Mouse (Mus musculus): ENCODE measurements around the gene Hlcs. TPM values are rescaled to one million over a fixed set of nuclear protein-coding genes. Genes with fewer than 3 reads are reported as not detected.

Hlcs gene
- polyA plus RNA-seq, 1 experiment, result 7.8 TPM

- H3K4me1 ChIP-seq (replicated peaks; ENCODE audit: control insufficient read depth, insufficient read depth, low read length), result no peaks in the 10 kb centered on the region
- no peak for DNase-seq
- H3K36me3 ChIP-seq (ENCODE audit: control insufficient read depth, insufficient read depth, low read length), result no peaks in the 10 kb centered on the region
- no peak overlapping the region for H3K4me3 ChIP-seq (ENCODE audit: control insufficient read depth, insufficient read depth, low read length)
- no peak for TF ChIP-seq POLR2A (IDR thresholded peaks at IDR 0.05; ENCODE audit: control insufficient read depth, extremely low read depth, insufficient read depth, low read length, poor library complexity)
- TF ChIP-seq CTCF (IDR thresholded peaks at IDR 0.05; ENCODE audit: borderline replicate concordance, control insufficient read depth, extremely low read depth, insufficient read depth, low read length, poor library complexity), result no peak
- H3K27me3 ChIP-seq (ENCODE audit: control insufficient read depth, insufficient read depth, low read length), result peaks cover 50% of the 10 kb centered on the region
- WGBS, result 9% methylated on average over 24 of the region's 24 CpGs
- no peak overlapping the region for H3K27ac ChIP-seq (ENCODE audit: control insufficient read depth, insufficient read depth, low read length)
Observed at GRCm38 (mm10) chr16:94093151-94093863, 220.1 kb downstream of the Hlcs start.

DNA sequence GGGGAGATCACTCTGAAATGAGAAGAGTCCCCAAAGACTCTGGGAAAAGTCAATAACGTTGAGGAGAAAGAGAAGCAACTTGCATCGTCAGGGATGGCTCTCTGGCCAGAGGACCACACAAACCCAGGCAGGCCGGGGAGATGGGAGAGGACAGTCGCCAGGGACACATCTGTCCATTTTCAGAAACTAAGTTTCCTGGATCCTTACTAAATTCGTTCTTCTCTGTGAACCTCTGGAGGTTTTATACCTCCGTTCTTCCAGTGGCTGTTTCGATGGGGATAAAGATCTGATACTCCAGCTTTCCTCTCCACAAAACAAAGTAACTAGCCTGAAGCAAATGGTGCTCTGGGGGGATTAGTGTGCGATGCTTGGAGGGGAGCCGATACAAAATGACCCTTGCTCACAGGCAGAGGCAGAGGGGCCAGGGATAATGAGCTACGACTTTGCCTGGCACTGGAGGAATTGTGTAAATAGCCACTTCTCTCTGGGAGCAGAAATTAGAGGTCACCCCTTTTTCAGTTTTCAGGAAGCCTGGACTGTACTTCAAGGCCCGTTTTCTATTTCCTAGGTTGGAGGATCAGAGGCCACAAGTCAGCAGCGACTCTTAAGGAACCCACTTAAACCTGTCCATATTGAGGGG, 220.7 kb downstream of the Hlcs start:
- H3K4me1 ChIP-seq (replicated peaks; ENCODE audit: control insufficient read depth, insufficient read depth, low read length), result no peaks in the 10 kb centered on the region
- no peak overlapping the region for H3K27ac ChIP-seq (ENCODE audit: control insufficient read depth, insufficient read depth, low read length)
- no peak for DNase-seq
- no peak overlapping the region for H3K4me3 ChIP-seq (ENCODE audit: control insufficient read depth, insufficient read depth, low read length)
- H3K36me3 ChIP-seq (ENCODE audit: control insufficient read depth, insufficient read depth, low read length), result no peaks in the 10 kb centered on the region
- 8% methylated on average over 12 of the region's 12 CpGs for WGBS
- peaks cover 57% of the 10 kb centered on the region for H3K27me3 ChIP-seq (ENCODE audit: control insufficient read depth, insufficient read depth, low read length)
- no peak for TF ChIP-seq POLR2A (IDR thresholded peaks at IDR 0.05; ENCODE audit: control insufficient read depth, extremely low read depth, insufficient read depth, low read length, poor library complexity)
- TF ChIP-seq CTCF (IDR thresholded peaks at IDR 0.05; ENCODE audit: borderline replicate concordance, control insufficient read depth, extremely low read depth, insufficient read depth, low read length, poor library complexity), result no peak

DNA sequence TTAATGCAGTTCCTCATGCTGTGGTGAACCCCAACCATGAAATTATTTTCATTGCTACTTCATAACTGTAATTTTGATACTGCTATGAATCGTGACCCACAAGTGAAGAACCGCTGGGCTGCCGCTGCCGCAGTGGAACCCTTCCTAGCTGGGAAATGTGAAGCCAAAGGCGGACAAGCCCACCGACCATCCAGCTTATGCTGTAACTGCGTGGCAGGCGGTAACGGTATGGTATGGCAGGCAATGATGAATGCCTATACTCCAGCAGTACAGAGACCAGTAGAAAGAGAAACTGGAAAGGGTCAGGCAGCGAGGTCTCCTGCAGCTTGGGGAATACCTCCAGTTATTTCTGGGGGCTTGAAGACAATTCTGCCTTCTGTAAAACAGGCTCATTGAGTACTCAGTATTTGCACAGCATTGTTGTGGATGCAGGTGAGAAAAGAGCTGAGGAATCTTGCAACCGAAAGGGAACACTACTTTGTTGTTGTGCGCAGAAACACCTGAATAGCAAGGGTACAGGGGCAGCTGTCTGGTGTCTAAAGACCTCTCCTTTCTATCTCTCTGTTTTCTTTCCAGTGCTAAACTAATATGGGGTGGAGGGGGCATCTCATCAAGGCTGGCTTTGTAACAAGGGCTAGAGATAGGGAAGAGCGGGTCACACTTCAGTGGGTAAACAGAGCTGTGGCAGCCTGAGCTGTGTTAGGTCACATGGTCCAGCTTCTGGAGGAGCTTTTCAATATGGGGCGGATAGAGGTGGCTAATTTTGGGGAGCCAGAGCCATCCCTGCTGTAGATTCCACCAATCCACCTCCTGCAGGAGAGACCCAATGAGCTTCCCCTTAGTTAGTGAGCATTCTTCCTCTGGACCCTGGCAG, 224.3 kb downstream of the Hlcs start:
- DNase-seq, result no peak
- 20% methylated on average over 14 of the region's 14 CpGs for WGBS
- TF ChIP-seq POLR2A (IDR thresholded peaks at IDR 0.05; ENCODE audit: control insufficient read depth, extremely low read depth, insufficient read depth, low read length, poor library complexity), result no peak
- no peak for TF ChIP-seq CTCF (IDR thresholded peaks at IDR 0.05; ENCODE audit: borderline replicate concordance, control insufficient read depth, extremely low read depth, insufficient read depth, low read length, poor library complexity)
- Histone ChIP-seq H3K27ac (ENCODE audit: control insufficient read depth, insufficient read depth, low read length) (no peak overlapping the region), H3K27me3 (ENCODE audit: control insufficient read depth, insufficient read depth, low read length) (peaks cover 72% of the 10 kb centered on the region), H3K36me3 (ENCODE audit: control insufficient read depth, insufficient read depth, low read length) (no peaks in the 10 kb centered on the region), H3K4me3 (ENCODE audit: control insufficient read depth, insufficient read depth, low read length) (no peak overlapping the region), H3K4me1 (replicated peaks; ENCODE audit: control insufficient read depth, insufficient read depth, low read length) (peaks cover 6% of the 10 kb centered on the region)

DNA sequence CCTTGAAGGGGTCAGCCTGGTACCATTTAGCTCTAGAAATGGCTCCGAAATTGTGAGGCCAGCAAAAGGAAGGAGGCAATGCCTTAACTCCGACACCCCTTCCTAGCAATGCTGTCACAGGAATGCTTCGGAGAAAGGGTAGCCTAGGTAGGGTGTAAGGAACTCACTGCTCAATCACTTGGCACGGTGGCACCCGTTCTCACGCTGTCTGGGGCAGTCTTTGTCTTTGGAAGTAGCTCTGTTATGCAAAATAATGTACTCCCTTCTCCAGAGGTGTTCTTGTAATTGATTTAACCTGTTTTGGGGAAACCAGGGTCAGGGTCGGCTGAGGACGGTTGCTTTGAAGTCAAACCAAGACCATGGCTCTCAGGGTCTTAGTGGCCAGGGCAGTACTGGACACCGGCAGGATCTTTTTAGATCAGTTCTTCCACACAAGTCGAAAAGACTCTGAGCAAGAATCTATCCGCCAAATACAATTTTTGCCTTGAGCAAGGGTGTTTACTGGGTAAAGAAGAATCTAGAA, 225.1 kb downstream of the Hlcs start:
- Histone ChIP-seq H3K27me3 (ENCODE audit: control insufficient read depth, insufficient read depth, low read length) (peaks cover 75% of the 10 kb centered on the region), H3K4me3 (ENCODE audit: control insufficient read depth, insufficient read depth, low read length) (no peak overlapping the region), H3K4me1 (replicated peaks; ENCODE audit: control insufficient read depth, insufficient read depth, low read length) (peaks cover 6% of the 10 kb centered on the region), H3K36me3 (ENCODE audit: control insufficient read depth, insufficient read depth, low read length) (no peaks in the 10 kb centered on the region), H3K27ac (ENCODE audit: control insufficient read depth, insufficient read depth, low read length) (no peak overlapping the region)
- TF ChIP-seq POLR2A (IDR thresholded peaks at IDR 0.05; ENCODE audit: control insufficient read depth, extremely low read depth, insufficient read depth, low read length, poor library complexity) (no peak), CTCF (IDR thresholded peaks at IDR 0.05; ENCODE audit: borderline replicate concordance, control insufficient read depth, extremely low read depth, insufficient read depth, low read length, poor library complexity) (no peak)
- DNase-seq, result no peak
- WGBS, result 19% methylated on average over 11 of the region's 11 CpGs

GRCm38 (mm10) chr16:94087570-94088225, 225.7 kb downstream of the Hlcs start:
- peaks cover 6% of the 10 kb centered on the region for H3K4me1 ChIP-seq (replicated peaks; ENCODE audit: control insufficient read depth, insufficient read depth, low read length)
- no peaks in the 10 kb centered on the region for H3K36me3 ChIP-seq (ENCODE audit: control insufficient read depth, insufficient read depth, low read length)
- H3K27me3 ChIP-seq (ENCODE audit: control insufficient read depth, insufficient read depth, low read length), result peaks cover 73% of the 10 kb centered on the region
- no peak overlapping the region for H3K4me3 ChIP-seq (ENCODE audit: control insufficient read depth, insufficient read depth, low read length)
- 22% methylated on average over 16 of the region's 16 CpGs for WGBS
- TF ChIP-seq POLR2A (IDR thresholded peaks at IDR 0.05; ENCODE audit: control insufficient read depth, extremely low read depth, insufficient read depth, low read length, poor library complexity) (no peak), CTCF (IDR thresholded peaks at IDR 0.05; ENCODE audit: borderline replicate concordance, control insufficient read depth, extremely low read depth, insufficient read depth, low read length, poor library complexity) (no peak)
- no peak for DNase-seq
- H3K27ac ChIP-seq (ENCODE audit: control insufficient read depth, insufficient read depth, low read length), result no peak overlapping the region

Data from thymus, adult 2 months (tissue).